Mouse (Mus musculus): ENCODE measurements around the gene Tnr.

DNA sequence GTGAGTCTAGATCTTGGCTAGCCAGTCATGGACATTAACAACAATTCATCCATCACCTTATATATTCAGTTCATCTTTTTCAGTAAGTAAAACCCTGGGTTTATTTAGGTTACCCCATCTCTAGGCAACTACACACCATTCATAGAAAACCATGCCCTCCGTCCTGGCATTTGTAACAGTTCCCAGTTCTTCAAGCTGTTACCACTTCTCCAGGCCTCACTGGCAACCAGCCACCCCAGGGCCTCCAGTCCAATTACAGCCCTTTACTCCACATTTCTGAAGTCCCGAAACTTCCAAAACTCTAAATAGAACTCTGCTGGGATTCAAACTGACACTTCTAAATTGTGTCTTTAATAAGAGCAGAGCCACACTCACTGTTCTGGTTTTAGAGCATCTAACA lies 397.0 kb downstream of the Tnr start:
- TF ChIP-seq MAFK (IDR thresholded peaks at IDR 0.05; ENCODE audit: insufficient replicate concordance, low read length) (no peak), UBTF (IDR thresholded peaks at IDR 0.05; ENCODE audit: low read depth, low read length) (no peak), EP300 (IDR thresholded peaks at IDR 0.05; ENCODE audit: low read length) (no peak), POLR2A (IDR thresholded peaks at IDR 0.05; ENCODE audit: low read depth, low read length) (no peak), E2F4 (IDR thresholded peaks at IDR 0.05; ENCODE audit: insufficient replicate concordance, low read depth, low read length) (no peak), CTCF (conservative IDR thresholded peaks at IDR 0.05 in 1 of 2, IDR thresholded peaks at IDR 0.05 in 1 of 2; ENCODE audit: low read depth in 2 of 2, low read length in 2 of 2) (no peak), ZC3H11A (IDR thresholded peaks at IDR 0.05; ENCODE audit: low read depth, low read length) (no peak), HCFC1 (IDR thresholded peaks at IDR 0.05; ENCODE audit: low read depth, low read length) (no peak), MYC (IDR thresholded peaks at IDR 0.05; ENCODE audit: low read depth, low read length) (no peak), POLR2AphosphoS2 (IDR thresholded peaks at IDR 0.05; ENCODE audit: low read depth, low read length) (no peak), GABPA (IDR thresholded peaks at IDR 0.05; ENCODE audit: insufficient replicate concordance, low read depth, low read length) (no peak), JUND (conservative IDR thresholded peaks at IDR 0.05; ENCODE audit: low read depth, low read length) (no peak), MXI1 (IDR thresholded peaks at IDR 0.05; ENCODE audit: low read depth, low read length) (no peak)

All from CH12.LX (cell line).